Comparison of ENCODE assay signal across 23 mouse cellular contexts in the genomic region with DNA sequence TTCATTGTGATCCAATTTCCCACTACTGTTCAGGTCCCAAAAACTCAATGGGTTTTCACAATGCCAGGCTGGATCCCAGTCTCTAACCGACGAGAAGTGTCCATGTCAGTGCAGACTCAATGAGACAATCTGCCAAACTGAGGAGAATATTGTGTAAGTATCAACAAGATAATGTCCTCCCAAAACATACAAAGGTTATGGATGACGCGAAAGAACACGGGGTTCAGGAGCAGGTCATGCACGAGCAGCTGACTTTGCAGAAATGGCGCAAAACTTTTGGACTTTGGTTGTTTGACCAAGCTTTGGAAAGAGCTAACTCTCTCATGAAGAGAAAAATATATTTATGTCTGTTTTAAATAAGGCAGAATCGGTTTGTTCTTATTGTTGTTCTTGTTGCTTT.
"Had no signal": no experiment of that assay in that cellular context is flagged by ENCODE, and none has a peak within 500 bp of the region (broad histone marks: within the 10 kb centered on the region; RNA-seq: fewer than 3 reads in every experiment).

No protein-coding gene starts in this region.

- H3K4me1 ChIP-seq: forebrain, embryonic 15.5 days; heart, embryonic 13.5 days; heart, embryonic 15.5 days; hindbrain, embryonic 13.5 days; hindbrain, embryonic 15.5 days; limb, embryonic 13.5 days; limb, embryonic 15.5 days had no signal

- DNase-seq: forebrain, postnatal 0 days; gastrocnemius, postnatal 14 days; gastrocnemius, postnatal 36 days; heart, adult 11 months; heart, adult 2 months; heart, postnatal 14 days; heart, postnatal 36 days; kidney, postnatal 14 days; layer of hippocampus, adult 9-11 months; layer of hippocampus, postnatal 36 days; left cerebral cortex, postnatal 4 days; lung, adult 18-20 months had no signal

- H3K27ac ChIP-seq: forebrain, embryonic 15.5 days; heart, adult 2 months; heart, embryonic 13.5 days; heart, embryonic 15.5 days; hindbrain, embryonic 13.5 days; hindbrain, embryonic 15.5 days; hindbrain, postnatal 0 days; limb, embryonic 13.5 days; limb, embryonic 15.5 days; liver, embryonic 14.5 days had no signal

- H3K4me2 ChIP-seq: forebrain, embryonic 15.5 days; heart, embryonic 11.5 days; heart, embryonic 13.5 days; heart, embryonic 15.5 days; hindbrain, embryonic 13.5 days; hindbrain, embryonic 15.5 days; limb, embryonic 13.5 days; limb, embryonic 15.5 days had no signal

- ATAC-seq: forebrain, embryonic 15.5 days; forebrain, postnatal 0 days; hindbrain, postnatal 0 days; intestine, embryonic 16.5 days had no signal

- H3K9me3 ChIP-seq: forebrain, embryonic 15.5 days; heart, embryonic 13.5 days; heart, embryonic 15.5 days; hindbrain, embryonic 13.5 days; hindbrain, embryonic 15.5 days; limb, embryonic 13.5 days; limb, embryonic 15.5 days had no signal

- H3K27me3 ChIP-seq: forebrain, embryonic 15.5 days; heart, embryonic 13.5 days; heart, embryonic 15.5 days; hindbrain, embryonic 13.5 days; hindbrain, embryonic 15.5 days; limb, embryonic 13.5 days; limb, embryonic 15.5 days had no signal

- H3K9ac ChIP-seq: forebrain, embryonic 15.5 days; forebrain, postnatal 0 days; heart, embryonic 13.5 days; heart, embryonic 15.5 days; hindbrain, embryonic 13.5 days; hindbrain, embryonic 15.5 days; limb, embryonic 13.5 days; limb, embryonic 15.5 days; liver, embryonic 14.5 days had no signal

- H3K4me3 ChIP-seq: forebrain, embryonic 15.5 days; heart, adult 2 months; heart, embryonic 13.5 days; heart, embryonic 15.5 days; hindbrain, embryonic 13.5 days; hindbrain, embryonic 15.5 days; limb, embryonic 13.5 days; limb, embryonic 15.5 days had no signal

- H3K36me3 ChIP-seq: heart, embryonic 13.5 days; heart, embryonic 15.5 days; hindbrain, embryonic 13.5 days; hindbrain, embryonic 15.5 days; limb, embryonic 13.5 days; limb, embryonic 15.5 days had no signal
